In genomic region chr10:110749510-110750305, GRCm38 (mm10) we compare ENCODE assay signal across 20 mouse cellular contexts. TPM values are rescaled to one million over a fixed set of nuclear protein-coding genes. Genes with fewer than 3 reads are reported as not detected.
A peak's percentile ranks its signal among the peaks of the same experiment; 100 is the strongest.
DNase-seq lines count a peak whose midpoint lies in the region; ATAC-seq and TF ChIP-seq lines count a peak whose summit lies in the region.
"Had no signal": no experiment of that assay in that cellular context is flagged by ENCODE, and none has a peak within 500 bp of the region (broad histone marks: within the 10 kb centered on the region; RNA-seq: fewer than 3 reads in every experiment).

No protein-coding gene starts in this region.

- no peak overlapping the region for H3K9ac ChIP-seq in liver, postnatal 0 days (replicated peaks)
- H3K9ac ChIP-seq: embryonic facial prominence, embryonic 13.5 days; forebrain, embryonic 13.5 days; forebrain, postnatal 0 days; heart, embryonic 15.5 days; hindbrain, embryonic 15.5 days had no signal

- no peak overlapping the region for H3K27ac ChIP-seq in liver, postnatal 0 days (ENCODE audit: low read depth)
- H3K27ac ChIP-seq: embryonic facial prominence, embryonic 13.5 days; forebrain, embryonic 13.5 days; heart, embryonic 15.5 days; hindbrain, embryonic 15.5 days had no signal

- no peak overlapping the region for H3K4me3 ChIP-seq in liver, postnatal 0 days (ENCODE audit: low read depth, low read length)
- H3K4me3 ChIP-seq: embryonic facial prominence, embryonic 13.5 days; forebrain, embryonic 13.5 days; heart, embryonic 15.5 days; hindbrain, embryonic 15.5 days had no signal

- ATAC-seq in liver, postnatal 0 days: no peak
- ATAC-seq: activated CD4-positive, CD25-positive, alpha-beta regulatory T cell, adult 4 months; forebrain, embryonic 13.5 days; forebrain, postnatal 0 days had no signal

- H3K27me3 ChIP-seq in liver, postnatal 0 days (ENCODE audit: insufficient read depth, low read length): no peaks in the 10 kb centered on the region
- H3K27me3 ChIP-seq: embryonic facial prominence, embryonic 13.5 days; forebrain, embryonic 13.5 days; heart, embryonic 15.5 days; hindbrain, embryonic 15.5 days had no signal

- WGBS in liver, postnatal 0 days (ENCODE audit: insufficient replicate concordance): 93% methylated on average over 9 of the region's 9 CpGs

- no peak for TF ChIP-seq CTCF in liver, postnatal 0 days (IDR thresholded peaks at IDR 0.05; ENCODE audit: low read depth)

- TF ChIP-seq EP300 in liver, postnatal 0 days (IDR thresholded peaks at IDR 0.05; ENCODE audit: low read depth): no peak

- H3K36me3 ChIP-seq in liver, postnatal 0 days (replicated peaks; ENCODE audit: insufficient read depth, low read length): peaks cover 42% of the 10 kb centered on the region

- H3K9me3 ChIP-seq in liver, postnatal 0 days (ENCODE audit: low read length): no peaks in the 10 kb centered on the region
- H3K9me3 ChIP-seq: embryonic facial prominence, embryonic 13.5 days; forebrain, embryonic 13.5 days; G1E; heart, embryonic 15.5 days; hindbrain, embryonic 15.5 days had no signal

- peak; percentile 92 for DNase-seq in heart, adult 11 months
- no peak for DNase-seq in heart, adult 9 months (ENCODE audit: low spot score in 2 of 2)
- DNase-seq in lung, postnatal 25 days (ENCODE audit: low spot score): peak; percentile 15
- no peak for DNase-seq in lung, postnatal 14 days
- DNase-seq in 3T3-L1 (ENCODE audit: low read depth, low spot score): peak; percentile 66
- DNase-seq in left cerebral cortex, adult 9 months (ENCODE audit: low spot score in 2 of 2): no peak
- DNase-seq in liver, postnatal 0 days: no peak
- DNase-seq: adrenal gland, postnatal 14 days; cerebellum, adult 11-12 months; cerebellum, adult 9-10 months; cerebellum, postnatal 25 days; forebrain, postnatal 0 days; gastrocnemius, postnatal 36 days had no signal

- no peak overlapping the region for H3K4me2 ChIP-seq in liver, postnatal 0 days (ENCODE audit: low read depth, low read length)
- H3K4me2 ChIP-seq: embryonic facial prominence, embryonic 13.5 days; forebrain, embryonic 13.5 days; heart, embryonic 11.5 days; heart, embryonic 15.5 days; hindbrain, embryonic 15.5 days had no signal

- H3K4me1 ChIP-seq in liver, postnatal 0 days (ENCODE audit: insufficient read depth): peaks cover 7% of the 10 kb centered on the region; the same call in 1 of the 2 replicates

RNA-seq across cellular contexts. Expression of gene E2f7, which starts 4.5 kb away (rescaled TPM):
- polyA plus RNA-seq in liver, postnatal 0 days (2015; fragmentation: Nextera tagmentation; extraction: Ambion mirVana): 5.0 and 7.1 TPM in 2 replicates

Comparison
In these comparisons a context has a peak if more than half of its experiments do, and no peak if none do; other contexts are left out.
1. DNase-seq: peak in heart, adult 11 months (single experiment), lung, postnatal 25 days (single experiment) and 3T3-L1 (single experiment); none in heart, adult 9 months (0 of 2), lung, postnatal 14 days (single experiment), left cerebral cortex, adult 9 months (0 of 2) and liver, postnatal 0 days (single experiment).